Mouse (Mus musculus) liver, embryonic 14.5 days (tissue): ENCODE data around the gene Orai1.

Experiments used
- CTCF ChIP-seq: IDR thresholded peaks from 2 replicates; pipeline ENCODE4 v1.5.1; 2016; ENCODE audit warnings: antibody characterized with exemption, low read depth, control low read depth
- EP300 ChIP-seq: IDR thresholded peaks from 2 replicates; pipeline ENCODE4 v1.6.1; 2016; ENCODE audit warnings: antibody characterized with exemption, low read depth

GRCm38 (mm10) chr5:123040796-123041195, 25.9 kb downstream of the Orai1 start:
- TF ChIP-seq CTCF (no peak), EP300 (no peak)
